Comparison of ENCODE assay signal across 7 mouse cellular contexts in the genomic region with DNA sequence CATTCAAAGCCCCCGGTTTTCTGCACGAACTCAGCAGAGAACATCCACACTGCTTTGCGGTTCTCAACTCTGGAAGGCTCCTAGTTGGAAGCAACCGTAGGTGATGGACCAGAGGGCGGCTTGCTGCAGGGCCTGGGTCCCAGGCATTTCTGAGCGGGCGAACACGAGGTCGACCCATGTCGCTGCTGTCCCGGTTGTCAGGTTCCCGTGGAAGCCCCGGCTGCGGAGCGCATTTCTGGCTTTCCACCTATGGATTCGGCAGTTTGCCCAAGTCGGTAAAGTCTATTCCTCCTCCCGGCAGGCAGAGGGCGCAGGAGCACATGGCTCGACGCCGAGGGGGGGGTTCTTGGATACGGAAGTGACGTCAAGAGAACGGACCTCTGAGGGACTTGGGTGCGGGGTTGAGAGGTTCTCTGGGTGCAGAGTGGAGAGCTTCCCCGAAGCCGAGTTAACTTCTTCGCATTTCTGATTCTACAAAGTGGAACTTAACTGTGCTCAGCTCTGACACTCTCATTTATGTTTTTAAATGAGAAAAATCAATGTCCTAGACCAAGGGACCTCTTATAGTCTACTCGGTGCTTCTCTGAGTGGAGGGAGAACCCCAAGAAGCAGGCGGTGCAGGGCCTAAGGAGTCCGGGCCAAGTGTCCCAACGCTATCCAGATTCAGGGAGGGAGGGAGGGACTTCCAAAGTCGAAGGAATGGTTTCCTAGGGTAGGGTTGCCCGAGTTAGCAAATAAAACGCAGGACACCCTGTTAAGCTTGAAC. TPM values are rescaled to one million over a fixed set of nuclear protein-coding genes. Genes with fewer than 3 reads are reported as not detected.
DNase-seq lines count a peak whose midpoint lies in the region; ATAC-seq lines count a peak whose summit lies in the region.

No protein-coding gene starts in this region.

- peaks cover 12% of the 10 kb centered on the region for H3K4me1 ChIP-seq in limb, embryonic 10.5 days
- H3K4me1 ChIP-seq in midbrain, embryonic 12.5 days = peaks cover 3% of the 10 kb centered on the region; the same call in 1 of the 2 replicates

- peak overlapping the region; percentile 51 for H3K4me3 ChIP-seq in limb, embryonic 10.5 days
- H3K4me3 ChIP-seq in midbrain, embryonic 12.5 days = peak overlapping the region; percentile 39

- peak overlapping the region; percentile 79 for H3K27ac ChIP-seq in limb, embryonic 10.5 days
- H3K27ac ChIP-seq in midbrain, embryonic 12.5 days (replicated peaks) = no peak overlapping the region

- H3K9ac ChIP-seq in midbrain, embryonic 12.5 days (replicated peaks) = peak overlapping the region; percentile 63; the same call in 1 of the 2 replicates

- ATAC-seq in midbrain, embryonic 12.5 days (ENCODE audit: low FRiP score, low read depth) = peak; percentile 83

- no peaks in the 10 kb centered on the region for H3K9me3 ChIP-seq in limb, embryonic 10.5 days (replicated peaks)
- H3K9me3 ChIP-seq in midbrain, embryonic 12.5 days = no peaks in the 10 kb centered on the region

- peaks cover 23% of the 10 kb centered on the region for H3K27me3 ChIP-seq in limb, embryonic 10.5 days (ENCODE audit: low read depth, poor library complexity, severe bottlenecking)
- H3K27me3 ChIP-seq in midbrain, embryonic 12.5 days = peaks cover 33% of the 10 kb centered on the region

- 14% methylated on average over 36 of the region's 36 CpGs for WGBS in limb, embryonic 10.5 days
- WGBS in midbrain, embryonic 12.5 days = 12% methylated on average over 36 of the region's 36 CpGs

- H3K36me3 ChIP-seq in limb, embryonic 10.5 days = no peaks in the 10 kb centered on the region
- H3K36me3 ChIP-seq in midbrain, embryonic 12.5 days = no peaks in the 10 kb centered on the region

- DNase-seq in adrenal gland, postnatal 10 days = peak; percentile 89
- DNase-seq in embryo, embryonic 11.5 days (ENCODE audit: low read depth, low spot score) = peak; percentile 83
- DNase-seq in heart, adult 11 months = peak; percentile 96
- peak; percentile 81 for DNase-seq in kidney, adult 18-20 months
- DNase-seq in limb, embryonic 10.5 days (ENCODE audit: low spot score) = peak; percentile 93
- DNase-seq in skeletal muscle tissue, adult 2 months (ENCODE audit: low read depth, low spot score) = peak; percentile 81

- peak overlapping the region; percentile 70 for H3K4me2 ChIP-seq in midbrain, embryonic 12.5 days (replicated peaks)

RNA-seq across cellular contexts. Expression of gene Azin2, which starts 37.2 kb away (rescaled TPM):
- 10 to 100 TPM; 32.5 to 32.9 TPM for total RNA-seq in adrenal gland, postnatal 10 days (2021)
- polyA plus RNA-seq in limb, embryonic 10.5 days (2016; fragmentation: Nextera tagmentation; extraction: Ambion mirVana) = 9.8 and 15.4 TPM in 2 replicates
- 16.4 and 16.9 TPM in 2 replicates for polyA plus RNA-seq in midbrain, embryonic 12.5 days (2016; fragmentation: Nextera tagmentation; extraction: Ambion mirVana)

RNA-seq across cellular contexts. Expression of gene Trim62, which starts 41.6 kb away (rescaled TPM):
- 10 to 100 TPM; 10.6 to 11.5 TPM for total RNA-seq in adrenal gland, postnatal 10 days (2021)
- polyA plus RNA-seq in limb, embryonic 10.5 days (2016; fragmentation: Nextera tagmentation; extraction: Ambion mirVana) = 6.4 and 8.2 TPM in 2 replicates
- 14.9 and 16.7 TPM in 2 replicates for polyA plus RNA-seq in midbrain, embryonic 12.5 days (2016; fragmentation: Nextera tagmentation; extraction: Ambion mirVana)
